21 mouse cellular contexts compared by ENCODE assay signal in the genomic region with DNA sequence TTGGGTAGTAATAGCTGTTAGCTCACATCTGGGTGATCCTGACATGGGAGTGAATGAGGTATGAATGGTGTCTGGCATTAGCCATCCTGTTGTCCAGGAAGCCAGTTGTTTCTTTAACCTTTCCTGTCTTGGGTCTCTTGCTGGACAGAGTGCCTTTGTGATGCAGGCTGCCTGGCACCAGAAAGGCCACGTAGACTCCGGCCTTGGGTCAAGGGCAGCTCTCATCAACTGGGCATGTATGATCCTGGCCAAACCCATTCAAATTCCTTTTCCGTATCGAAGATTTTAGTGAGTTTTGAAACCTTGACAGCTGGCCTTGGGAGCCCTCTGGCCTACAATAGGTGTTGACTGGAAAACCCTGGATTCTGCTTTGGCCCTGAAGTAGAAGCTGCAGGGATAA. TPM values are rescaled to one million over a fixed set of nuclear protein-coding genes. Genes with fewer than 3 reads are reported as not detected.
DNase-seq lines count a peak whose midpoint lies in the region; ATAC-seq and TF ChIP-seq lines count a peak whose summit lies in the region.
"Had no signal": no experiment of that assay in that cellular context is flagged by ENCODE, and none has a peak within 500 bp of the region (broad histone marks: within the 10 kb centered on the region; RNA-seq: fewer than 3 reads in every experiment).

No protein-coding gene starts in this region.

- no peak for DNase-seq in gastrocnemius, adult 2 months
- no peak for DNase-seq in gastrocnemius, postnatal 14 days
- DNase-seq in lung, postnatal 0 days (ENCODE audit: low spot score) = no peak
- no peak for DNase-seq in lung, postnatal 25 days (ENCODE audit: low spot score)
- peak; percentile 82 for DNase-seq in adrenal gland, adult 8-10 months
- DNase-seq in adrenal gland, postnatal 36 days = peak; percentile 74 to 75
- DNase-seq in right cerebral cortex, postnatal 36 days (ENCODE audit: low spot score in 2 of 2) = no peak
- DNase-seq: cerebellum, adult 11 months; cerebellum, adult 9-10 months; cerebellum, postnatal 25 days; heart, adult 18-20 months; heart, postnatal 36 days had no signal

- intact Hi-C loops in gastrocnemius, adult 2 months (cut with DNase I) = no loop called here
- intact Hi-C loops in gastrocnemius, postnatal 14 days (cut with DNase I; ENCODE audit: low total_unique reads) = no loop called here

- 66% methylated on average over 4 of the region's 4 CpGs for WGBS in lung, postnatal 0 days
- 57% methylated on average over 4 of the region's 4 CpGs for WGBS in kidney, embryonic 14.5 days

- no peaks in the 10 kb centered on the region for H3K27me3 ChIP-seq in lung, postnatal 0 days (replicated peaks; ENCODE audit: insufficient read depth, low read length)
- H3K27me3 ChIP-seq in kidney, embryonic 14.5 days (ENCODE audit: control insufficient read depth, insufficient read depth, low read length) = no peaks in the 10 kb centered on the region
- H3K27me3 ChIP-seq: embryonic facial prominence, embryonic 12.5 days; hindbrain, embryonic 12.5 days had no signal

- H3K4me2 ChIP-seq in lung, postnatal 0 days (replicated peaks; ENCODE audit: low read depth, low read length) = no peak overlapping the region
- H3K4me2 ChIP-seq in kidney, embryonic 14.5 days (replicated peaks; ENCODE audit: low read depth, low read length) = no peak overlapping the region
- H3K4me2 ChIP-seq: embryonic facial prominence, embryonic 12.5 days; heart, embryonic 11.5 days; hindbrain, embryonic 12.5 days had no signal

- no peak; the same call in 1 of the 2 replicates for TF ChIP-seq EP300 in lung, postnatal 0 days (IDR thresholded peaks at IDR 0.05)

- no peak overlapping the region for H3K4me3 ChIP-seq in gastrocnemius, adult 2 months
- H3K4me3 ChIP-seq in lung, postnatal 0 days (ENCODE audit: low read depth, low read length) = no peak overlapping the region
- no peak overlapping the region for H3K4me3 ChIP-seq in kidney, embryonic 14.5 days (ENCODE audit: low read length)
- H3K4me3 ChIP-seq: embryonic facial prominence, embryonic 12.5 days; hindbrain, embryonic 12.5 days had no signal

- peak overlapping the region; percentile 51; the same call in 1 of the 2 replicates for H3K27ac ChIP-seq in gastrocnemius, adult 2 months
- H3K27ac ChIP-seq in lung, postnatal 0 days (ENCODE audit: low read length) = no peak overlapping the region
- H3K27ac ChIP-seq in kidney, embryonic 14.5 days (ENCODE audit: low read depth, low read length) = no peak overlapping the region
- H3K27ac ChIP-seq: embryonic facial prominence, embryonic 12.5 days; hindbrain, embryonic 12.5 days had no signal

- H3K9ac ChIP-seq in lung, postnatal 0 days (replicated peaks; ENCODE audit: low read depth) = no peak overlapping the region
- no peak overlapping the region for H3K9ac ChIP-seq in kidney, embryonic 14.5 days (ENCODE audit: low read depth, low read length)
- H3K9ac ChIP-seq: embryonic facial prominence, embryonic 12.5 days; hindbrain, embryonic 12.5 days had no signal

- no peaks in the 10 kb centered on the region for H3K4me1 ChIP-seq in lung, postnatal 0 days (ENCODE audit: insufficient read depth, low read depth, low read length)
- H3K4me1 ChIP-seq in kidney, embryonic 14.5 days (ENCODE audit: control insufficient read depth, insufficient read depth, low read length) = peaks cover 6% of the 10 kb centered on the region; the same call in 1 of the 2 replicates

- no peak for TF ChIP-seq CTCF in gastrocnemius, adult 2 months (IDR thresholded peaks at IDR 0.05)
- no peak for TF ChIP-seq CTCF in lung, postnatal 0 days (IDR thresholded peaks at IDR 0.05)

- H3K9me3 ChIP-seq in lung, postnatal 0 days (ENCODE audit: low read length) = no peaks in the 10 kb centered on the region
- H3K9me3 ChIP-seq in kidney, embryonic 14.5 days (ENCODE audit: control insufficient read depth, low read length) = no peaks in the 10 kb centered on the region
- H3K9me3 ChIP-seq: embryonic facial prominence, embryonic 12.5 days; hindbrain, embryonic 12.5 days had no signal

- ATAC-seq in lung, postnatal 0 days = peak; percentile 60
- no peak for ATAC-seq in kidney, embryonic 14.5 days (ENCODE audit: low FRiP score, low TSS enrichment)
- ATAC-seq: forebrain, embryonic 14.5 days; hindbrain, embryonic 16.5 days; inflammation-experienced regulatory T-cells, adult 6 months; intestine, postnatal 0 days had no signal

- no peaks in the 10 kb centered on the region for H3K36me3 ChIP-seq in lung, postnatal 0 days (ENCODE audit: insufficient read depth, low read length)
- H3K36me3 ChIP-seq in kidney, embryonic 14.5 days (ENCODE audit: control insufficient read depth, insufficient read depth, low read length) = no peaks in the 10 kb centered on the region
- H3K36me3 ChIP-seq: embryonic facial prominence, embryonic 12.5 days; hindbrain, embryonic 12.5 days had no signal

RNA-seq across cellular contexts. Expression of a gene that starts 24.7 kb away (rescaled TPM):
- total RNA-seq in gastrocnemius, adult 2 months (2021) = 10 to 100 TPM in 1 of 2 experiments, 1 to 10 TPM in 1; 6.8 to 15.0 TPM
- total RNA-seq in gastrocnemius, postnatal 14 days (2021) = 10 to 100 TPM; 12.9 to 16.9 TPM
- polyA plus RNA-seq in lung, postnatal 0 days (2015; fragmentation: Nextera tagmentation; extraction: Ambion mirVana) = 3.8 TPM in 2 replicates
- 10 to 100 TPM; 26.9 to 37.0 (median 28.7) TPM for total RNA-seq in adrenal gland, adult 8-10 months (2022)
- total RNA-seq in adrenal gland, postnatal 36 days (2021) = 10 to 100 TPM; 29.0 to 35.2 TPM
- 7.0 and 24.0 TPM in 2 replicates for polyA plus RNA-seq in kidney, embryonic 14.5 days (2014; fragmentation: Nextera tagmentation; extraction: Ambion mirVana)
- total RNA-seq: MEL had no signal

Comparison
In these comparisons a context has a peak if more than half of its experiments do, and no peak if none do; other contexts are left out.
1. DNase-seq: peak in adrenal gland, adult 8-10 months (single experiment) and adrenal gland, postnatal 36 days (2 of 2); none in gastrocnemius, adult 2 months (single experiment), gastrocnemius, postnatal 14 days (single experiment), lung, postnatal 0 days (single experiment), lung, postnatal 25 days (single experiment) and right cerebral cortex, postnatal 36 days (0 of 2).